Mouse (Mus musculus): Measurements from ENCODE around the gene Gm12355.

DNA sequence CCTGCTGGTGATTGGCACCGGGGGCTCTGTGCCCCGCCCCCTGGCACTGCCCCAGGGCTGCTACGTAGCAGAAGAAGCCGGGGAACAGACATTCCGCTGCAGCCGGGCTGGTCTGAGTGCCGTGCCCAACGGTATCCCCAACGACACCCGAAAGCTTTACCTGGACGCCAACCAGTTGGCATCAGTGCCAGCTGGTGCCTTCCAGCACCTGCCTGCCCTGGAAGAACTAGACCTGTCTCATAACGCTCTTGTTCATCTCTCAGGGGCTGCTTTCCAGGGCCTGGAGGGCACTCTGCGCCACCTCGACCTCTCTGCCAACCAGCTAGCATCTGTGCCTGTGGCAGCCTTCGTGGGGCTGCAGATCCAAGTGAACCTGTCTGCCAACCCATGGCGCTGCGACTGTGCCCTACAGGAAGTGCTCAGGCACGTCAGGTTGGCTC lies 26.6 kb downstream of the Gm12355 start:
- TF ChIP-seq CTCF (IDR thresholded peaks at IDR 0.05; ENCODE audit: insufficient read depth, low read depth, low read length) (no peak), POLR2A (IDR thresholded peaks at IDR 0.05; ENCODE audit: insufficient read depth, low read depth, low read length) (no peak)

Data from olfactory bulb, adult 2 months (tissue).